Mouse (Mus musculus) cerebellum, postnatal 36 days (tissue): Measurements from ENCODE around the gene Anxa3.

Source experiments
- DNase-seq, 2 experiments: peaks; one replicate each; pipeline ENCODE4 v3.0.0; 2021 to 2022; ENCODE audit warnings: mixed read lengths in 2 of 2

Anxa3 gene

DNA sequence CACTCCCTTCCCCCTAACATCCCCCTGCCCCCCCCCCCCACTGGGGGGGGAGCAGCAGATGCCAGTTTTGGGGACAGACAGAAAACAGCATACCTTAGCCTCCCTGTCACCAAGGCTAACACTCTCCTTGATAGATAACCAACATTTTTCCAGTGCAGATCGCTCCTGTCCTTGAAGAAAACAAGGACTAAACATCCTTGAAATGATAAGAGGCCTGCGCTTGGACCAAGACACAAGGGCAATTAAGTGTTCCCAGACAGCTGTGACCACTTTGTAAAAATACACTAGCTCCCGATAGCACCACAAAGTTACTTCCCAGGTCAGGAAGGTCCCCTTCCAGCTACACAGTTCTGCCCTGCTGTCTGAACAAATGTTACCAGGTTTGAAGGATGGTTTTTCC is 55.2 kb downstream of the Anxa3 start:
- DNase-seq = no peak

DNA sequence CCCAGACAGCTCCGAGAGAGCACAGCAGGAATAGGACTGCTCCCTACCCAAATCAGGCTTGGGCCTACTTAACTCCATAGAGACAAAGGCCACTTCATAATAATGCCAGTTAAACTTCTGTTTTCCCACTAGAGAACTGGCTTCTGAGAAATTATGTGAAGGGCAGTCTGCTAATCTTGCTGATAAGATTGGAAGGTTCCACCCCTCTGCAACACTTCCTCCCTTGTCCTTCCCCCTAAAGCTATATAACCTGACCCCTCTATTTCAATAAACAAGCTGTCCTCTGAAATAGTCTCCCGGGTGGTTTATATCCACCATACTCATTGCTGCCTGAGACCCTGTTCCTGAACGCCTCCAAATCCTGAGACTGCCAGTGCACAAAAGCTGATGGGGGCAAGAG is 56.1 kb downstream of the Anxa3 start:
- DNase-seq = no peak

DNA sequence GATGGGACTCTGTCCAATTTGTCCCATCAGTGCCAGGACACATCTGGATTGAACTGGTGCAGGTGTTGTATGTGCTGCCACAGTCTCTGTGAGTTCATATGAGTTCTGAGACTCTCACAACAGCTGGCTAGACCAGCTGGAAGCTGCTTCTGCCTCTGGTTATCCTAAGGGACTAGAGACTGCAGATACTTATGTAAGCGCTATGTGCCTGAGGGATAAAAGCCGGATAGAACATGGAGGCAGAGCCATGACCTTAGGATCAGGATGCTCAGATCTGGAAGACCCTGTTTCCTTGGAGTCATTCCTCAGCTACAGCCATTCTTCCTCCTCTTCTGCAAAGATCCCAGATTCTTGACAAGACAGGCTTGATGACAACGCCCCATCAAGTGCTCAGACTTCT is 60.3 kb downstream of the Anxa3 start:
- DNase-seq = no peak

DNA sequence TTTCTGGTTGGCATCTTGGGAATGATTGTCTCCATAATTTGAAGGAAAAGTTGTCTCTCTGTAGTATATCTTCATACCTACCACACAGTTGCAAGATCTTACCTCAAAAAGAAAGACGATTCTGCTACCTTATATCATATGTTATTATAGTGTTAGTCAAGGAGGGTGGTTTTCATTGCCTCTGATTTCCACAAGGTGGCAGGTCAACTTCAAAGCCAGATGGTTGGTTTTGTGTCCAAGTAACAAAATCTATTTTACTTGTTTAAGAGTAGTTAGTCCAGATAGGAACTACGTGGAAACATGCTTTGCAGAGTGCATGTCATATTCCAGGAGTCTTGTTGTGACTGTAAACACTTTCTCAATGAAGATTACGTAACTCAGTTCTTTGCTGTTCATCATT is 61.2 kb downstream of the Anxa3 start:
- no peak for DNase-seq

DNA sequence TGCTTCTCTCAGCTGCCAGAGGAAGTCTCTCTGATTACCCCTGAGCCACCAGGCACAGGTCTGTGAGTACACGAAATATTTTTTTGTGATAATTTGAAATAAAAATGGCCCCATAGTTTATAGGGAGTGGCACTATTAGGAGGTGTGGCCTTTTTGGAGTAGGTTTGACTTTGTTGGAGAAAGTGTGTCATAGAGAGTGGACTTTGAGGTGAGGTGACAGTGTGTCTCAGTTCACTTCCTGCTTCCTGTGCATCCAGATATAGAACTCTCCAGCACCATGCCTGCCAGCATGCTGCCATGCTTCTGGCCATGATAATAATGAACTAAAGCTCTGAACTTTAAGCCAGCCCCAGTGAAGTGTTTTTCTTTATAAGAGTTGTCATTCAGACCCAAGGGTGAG is 66.8 kb downstream of the Anxa3 start:
- no peak for DNase-seq

DNA sequence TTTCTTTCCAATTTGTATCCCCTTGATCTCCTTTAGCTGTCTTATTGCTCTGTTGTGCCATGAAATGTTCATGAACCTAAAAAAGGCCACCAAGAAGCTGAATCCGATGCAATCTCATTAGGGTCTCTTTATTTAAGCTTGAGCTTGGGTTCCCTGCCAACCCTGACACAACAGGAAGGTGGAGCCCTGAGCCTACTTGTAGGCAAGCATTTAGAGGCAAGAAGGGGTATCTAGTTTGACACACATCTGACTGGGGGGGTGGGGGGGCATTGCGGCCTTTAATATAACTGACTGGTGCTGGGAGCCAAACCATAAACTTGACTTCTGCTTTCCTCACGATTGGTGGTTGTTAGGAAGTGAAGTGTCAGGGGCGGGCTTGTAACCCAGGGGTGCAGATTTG is 74.0 kb downstream of the Anxa3 start:
- no peak for DNase-seq

DNA sequence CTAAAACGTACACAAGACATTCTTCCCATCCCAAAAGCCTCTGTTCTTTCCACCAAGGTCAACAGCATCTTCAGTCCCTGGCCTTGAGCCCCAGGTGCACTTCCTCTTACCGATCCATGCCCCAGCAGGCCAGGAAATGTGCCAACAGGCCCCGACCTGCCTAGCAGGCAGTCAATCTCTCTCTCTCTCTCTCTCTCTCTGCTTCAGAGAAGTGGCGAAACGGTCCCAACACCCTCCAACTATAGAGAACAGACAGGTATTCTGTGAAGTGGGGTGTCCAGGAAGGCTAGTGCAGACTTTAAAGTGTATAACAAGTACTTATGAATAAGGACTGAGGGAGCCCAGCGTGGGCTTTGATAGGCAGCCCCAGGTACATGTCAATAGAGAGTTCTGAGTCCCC is 75.8 kb downstream of the Anxa3 start:
- no peak for DNase-seq

DNA sequence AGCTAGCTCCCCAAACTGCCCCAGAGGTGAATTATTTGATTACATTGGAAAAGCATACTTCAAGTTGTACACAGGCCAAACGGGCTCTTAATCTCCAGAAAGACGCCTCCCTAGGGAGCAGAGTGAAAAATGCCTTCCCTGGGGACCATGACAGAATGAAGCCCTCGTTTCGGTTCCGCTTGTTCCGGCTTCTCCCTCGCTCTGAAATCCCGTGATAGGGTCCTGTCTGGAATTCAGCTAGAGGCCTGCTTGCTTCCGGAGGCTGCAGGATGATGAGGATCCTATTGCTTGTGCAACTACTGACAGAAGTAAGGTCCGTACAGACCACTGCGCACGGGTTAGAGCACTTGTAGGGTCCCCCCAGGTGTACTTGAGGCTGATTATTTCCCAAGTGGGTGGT is 77.9 kb downstream of the Anxa3 start:
- no peak for DNase-seq

DNA sequence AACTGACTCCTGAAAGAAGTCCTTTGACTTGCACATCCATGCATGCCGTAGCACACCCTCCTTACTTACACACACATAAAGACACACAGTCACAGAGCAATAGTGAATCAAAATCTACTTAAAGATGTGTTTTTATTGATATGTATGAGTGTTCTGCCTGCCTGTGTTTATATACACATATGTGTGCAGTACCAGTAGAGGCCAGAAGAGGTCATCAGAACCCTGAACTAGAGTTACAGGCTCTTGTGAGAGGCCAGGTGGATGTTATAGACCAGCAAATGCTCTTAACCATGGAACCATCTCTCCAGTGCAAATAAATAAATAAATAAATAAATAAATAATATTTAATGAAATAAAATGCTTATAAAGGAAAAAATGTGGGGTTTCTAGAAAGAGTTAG is 85.0 kb downstream of the Anxa3 start:
- no peak for DNase-seq

DNA sequence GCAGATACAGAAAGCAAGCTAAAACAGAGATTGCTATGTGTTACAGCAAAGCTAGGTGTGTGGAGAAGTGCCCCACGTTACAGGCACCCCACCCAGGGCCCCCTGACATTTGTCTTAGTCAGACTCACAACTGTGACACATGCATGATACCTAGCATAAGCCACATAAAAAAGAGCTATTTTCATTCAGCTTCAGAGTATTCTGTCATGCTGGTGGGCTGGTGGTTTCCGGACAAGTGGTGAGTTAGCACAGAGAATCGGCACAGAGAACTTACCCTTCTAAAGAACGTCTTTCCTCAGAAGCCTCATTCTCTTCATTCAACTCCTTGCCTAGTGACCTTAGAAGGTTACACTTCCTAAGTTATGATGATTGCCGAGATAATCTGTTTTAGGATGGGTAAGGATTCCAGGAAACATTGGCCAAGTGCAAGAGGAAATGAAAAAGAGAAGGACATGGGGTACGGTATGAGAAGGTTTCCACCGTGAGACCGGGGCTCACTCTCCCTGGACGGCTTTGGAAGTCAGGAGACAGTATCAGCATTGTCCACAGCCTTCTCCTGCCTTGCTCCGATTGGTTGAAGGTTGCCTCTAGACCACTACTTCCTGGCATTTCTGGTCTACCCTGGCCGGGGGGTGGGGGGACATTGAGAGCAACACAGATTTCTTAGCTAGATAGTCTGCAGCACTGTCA is 85.9 kb downstream of the Anxa3 start:
- DNase-seq = no peak

DNA sequence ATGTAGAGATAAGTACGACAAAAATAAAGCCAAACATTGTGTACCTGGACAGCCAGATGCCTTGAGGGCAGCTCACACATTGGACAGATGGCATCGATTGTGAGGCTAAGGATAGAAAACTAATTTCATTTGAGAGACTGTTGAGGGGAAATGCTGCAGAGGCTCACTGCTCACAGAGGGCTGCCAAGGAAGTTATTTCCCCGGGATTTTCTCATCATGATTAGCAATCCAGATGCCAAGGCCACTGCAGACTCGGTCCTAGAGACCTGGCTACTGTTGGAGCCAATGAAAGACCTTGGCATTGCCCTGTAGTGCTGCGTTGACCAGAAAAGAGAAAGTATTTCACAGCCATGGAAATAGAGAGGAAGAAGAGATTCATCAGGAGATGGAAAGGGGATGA is 87.1 kb downstream of the Anxa3 start:
- peak in 1 of 2 experiments; percentile 4 for DNase-seq

DNA sequence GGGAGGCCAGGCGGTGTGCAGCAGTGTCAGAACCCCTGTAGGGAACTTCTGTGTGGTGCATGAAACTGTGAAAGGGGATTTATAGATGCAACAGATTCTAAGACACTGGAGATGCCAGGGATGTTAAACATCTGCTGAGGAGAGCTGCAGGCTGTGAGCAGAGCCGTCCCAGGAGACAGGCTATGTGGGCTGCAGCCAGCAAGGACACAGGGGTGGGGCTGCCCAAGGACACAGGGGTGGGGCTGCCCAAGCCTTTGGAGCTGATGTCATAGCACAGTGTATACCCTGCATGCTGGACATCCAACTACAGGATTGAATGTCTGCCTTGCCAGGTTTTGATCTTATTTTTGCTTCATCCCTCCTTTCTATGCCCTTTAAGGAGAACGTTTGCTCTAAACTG is 88.0 kb downstream of the Anxa3 start:
- DNase-seq = no peak

DNA sequence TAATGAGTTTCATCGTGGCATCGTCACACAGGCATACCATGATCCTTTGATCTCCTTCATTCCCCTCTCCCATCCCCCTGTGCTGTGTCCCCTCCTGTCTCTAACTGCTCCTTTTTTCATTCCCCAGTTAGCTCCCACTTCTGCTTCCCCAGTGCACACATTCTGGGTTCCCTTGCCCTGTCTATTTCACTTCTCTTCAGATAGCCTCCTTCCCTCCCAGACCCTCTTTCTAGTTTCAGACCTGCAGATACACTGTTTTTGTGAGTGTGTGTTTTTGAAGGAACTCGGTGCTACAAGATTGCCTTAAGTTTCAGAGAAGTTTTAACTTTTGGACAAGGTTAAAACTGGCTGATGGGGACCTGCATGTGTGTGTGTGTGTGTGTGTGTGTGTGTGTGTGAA is 88.5 kb downstream of the Anxa3 start:
- no peak for DNase-seq

DNA sequence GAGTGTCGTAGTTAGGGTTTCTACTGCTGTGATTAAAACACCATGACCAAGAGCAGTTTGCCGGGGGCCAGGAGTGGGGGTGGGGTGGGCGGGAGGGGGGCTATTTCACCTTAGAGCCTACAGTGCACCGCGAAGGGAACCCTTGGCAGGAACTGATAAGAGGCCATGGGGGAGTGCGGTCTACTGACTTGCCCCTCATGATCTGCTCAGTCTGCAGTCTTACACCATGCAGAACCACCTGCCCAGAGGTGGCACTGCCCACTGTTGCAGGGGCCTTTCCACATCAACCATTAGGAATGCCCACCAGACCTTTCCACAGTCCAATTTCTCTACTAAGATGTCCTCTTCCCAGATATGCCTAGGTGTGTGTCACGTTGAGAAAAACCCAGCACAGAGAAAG is 92.1 kb downstream of the Anxa3 start:
- no peak for DNase-seq

DNA sequence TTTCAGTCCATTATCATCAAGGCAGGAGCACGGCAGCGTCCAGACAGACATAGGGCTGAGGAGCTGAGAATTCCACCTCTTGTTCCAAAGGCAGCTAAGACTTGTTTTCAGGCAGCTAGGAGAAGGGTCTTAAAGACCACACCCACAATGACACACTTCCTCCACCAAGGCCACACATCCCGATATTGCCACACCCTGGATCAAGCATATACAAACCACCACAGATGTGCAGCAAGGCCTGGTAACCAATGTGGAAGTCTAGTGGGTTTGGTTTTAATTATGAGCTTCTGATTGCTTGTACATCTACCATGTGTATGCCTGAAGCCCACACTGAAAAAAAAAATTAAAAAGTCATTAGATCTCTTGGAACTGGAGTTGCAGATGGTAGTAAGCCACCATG is 95.3 kb downstream of the Anxa3 start:
- no peak for DNase-seq

DNA sequence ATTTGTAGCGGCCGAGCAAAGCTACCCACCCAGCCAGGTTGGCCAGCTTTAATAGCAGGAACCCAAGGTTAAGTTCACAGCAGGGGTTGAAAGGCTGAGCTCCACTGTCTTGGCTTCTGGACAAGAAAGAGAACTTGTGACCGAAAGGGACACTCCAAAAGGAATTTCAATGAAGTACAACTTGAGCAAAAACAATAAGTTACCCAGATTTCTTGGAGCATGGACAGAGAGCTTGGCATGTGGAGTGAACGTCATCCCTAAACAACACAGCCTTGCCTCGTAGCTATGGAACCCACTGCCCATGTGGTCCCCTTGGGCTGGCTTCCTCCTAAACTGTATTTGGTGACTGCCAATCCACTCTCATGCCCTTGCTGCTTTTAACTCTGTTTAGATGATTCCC is 97.2 kb downstream of the Anxa3 start:
- DNase-seq = no peak
